Mouse (Mus musculus): ENCODE measurements around the gene 4930524J08Rik. TPM values are rescaled to one million over a fixed set of nuclear protein-coding genes. Genes with fewer than 3 reads are reported as not detected.

Gene 4930524J08Rik
- polyA plus RNA-seq (2014; fragmentation: Illumina TruSeq; extraction: RNeasy Lipid Tissue Mini Kit (QIAGEN cat#74804); ENCODE audit: low read depth, low replicate concordance) = 1.2 TPM

DNA sequence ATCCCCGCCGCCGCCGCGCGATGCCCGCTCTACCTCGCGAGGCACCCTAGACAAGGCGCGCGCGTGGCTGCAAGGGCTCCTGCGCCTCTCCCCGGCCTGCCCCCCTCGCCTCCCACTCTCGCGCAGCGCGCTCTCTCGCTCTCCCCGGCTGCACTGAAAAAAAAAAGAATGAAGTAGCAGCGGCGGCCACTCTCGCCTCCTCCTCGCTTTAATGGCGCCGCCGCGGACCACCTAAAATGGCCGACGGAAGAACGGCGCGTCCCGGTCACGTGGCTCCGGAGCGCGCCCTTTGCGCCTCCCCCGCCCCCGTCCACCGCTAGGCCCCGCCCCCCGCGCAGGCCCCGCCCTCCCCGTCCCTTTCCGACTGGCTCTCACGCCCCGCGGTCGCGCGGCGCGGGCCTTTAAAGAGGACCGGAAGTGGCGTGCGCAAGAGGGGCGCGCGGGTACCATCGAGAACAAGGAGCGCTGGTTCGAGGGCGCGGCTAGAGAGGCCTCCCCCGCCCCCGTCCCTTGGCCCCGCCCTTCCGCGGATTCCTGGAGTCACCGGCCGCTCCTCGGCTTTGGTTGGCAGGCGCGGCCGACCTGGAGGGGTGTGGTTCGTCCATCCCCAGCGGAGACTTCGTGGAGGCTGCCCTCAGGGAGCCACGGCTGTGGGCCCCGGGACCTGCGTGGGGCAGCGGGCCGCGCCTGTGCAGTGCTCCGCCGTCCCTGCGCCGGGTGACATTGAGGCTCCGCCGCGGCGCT, at the start of gene 4930524J08Rik, which contains the start of gene Hnrnpd:
Gene 4930524J08Rik, plus strand, starts transcription at position 363 of the 744 bp plus-strand sequence.
Gene Hnrnpd, minus strand, starts transcription at position 240 of the 744 bp plus-strand sequence.

Other genes with a start within 250 kb of the 4930524J08Rik start
- 65.8 TPM for gene Rasgef1b, start 250.0 kb upstream of the 4930524J08Rik start, polyA plus RNA-seq (2014; fragmentation: Illumina TruSeq; extraction: RNeasy Lipid Tissue Mini Kit (QIAGEN cat#74804); ENCODE audit: low read depth, low replicate concordance)
- not detected for gene Vamp9, start 72.8 kb upstream of the 4930524J08Rik start, polyA plus RNA-seq (2014; fragmentation: Illumina TruSeq; extraction: RNeasy Lipid Tissue Mini Kit (QIAGEN cat#74804); ENCODE audit: low read depth, low replicate concordance)
- 704 TPM for gene Hnrnpd, start 123 bp upstream of the 4930524J08Rik start, polyA plus RNA-seq (2014; fragmentation: Illumina TruSeq; extraction: RNeasy Lipid Tissue Mini Kit (QIAGEN cat#74804); ENCODE audit: low read depth, low replicate concordance)
- 669 TPM for gene Hnrnpdl, start 60.6 kb downstream of the 4930524J08Rik start, polyA plus RNA-seq (2014; fragmentation: Illumina TruSeq; extraction: RNeasy Lipid Tissue Mini Kit (QIAGEN cat#74804); ENCODE audit: low read depth, low replicate concordance)
- gene Enoph1, start 60.9 kb downstream of the 4930524J08Rik start, polyA plus RNA-seq (2014; fragmentation: Illumina TruSeq; extraction: RNeasy Lipid Tissue Mini Kit (QIAGEN cat#74804); ENCODE audit: low read depth, low replicate concordance) = 23.9 TPM
- 0.85 TPM for gene Tmem150c, start 180.7 kb downstream of the 4930524J08Rik start, polyA plus RNA-seq (2014; fragmentation: Illumina TruSeq; extraction: RNeasy Lipid Tissue Mini Kit (QIAGEN cat#74804); ENCODE audit: low read depth, low replicate concordance)